21 mouse cellular contexts compared by ENCODE assay signal in genomic region chr3:90086068-90086467, GRCm38 (mm10). TPM values are rescaled to one million over a fixed set of nuclear protein-coding genes. Genes with fewer than 3 reads are reported as not detected.
DNase-seq lines count a peak whose midpoint lies in the region; ATAC-seq and TF ChIP-seq lines count a peak whose summit lies in the region.
"Had no signal": no experiment of that assay in that cellular context is flagged by ENCODE, and none has a peak within 500 bp of the region (broad histone marks: within the 10 kb centered on the region; RNA-seq: fewer than 3 reads in every experiment).

No protein-coding gene starts in this region.

- H3K27me3 ChIP-seq in kidney, adult 2 months (replicated peaks; ENCODE audit: control insufficient read depth, insufficient read depth, low read length): no peaks in the 10 kb centered on the region
- H3K27me3 ChIP-seq in ES-Bruce4 (ENCODE audit: control insufficient read depth, insufficient read depth, low read length, poor library complexity, severe bottlenecking): no peaks in the 10 kb centered on the region
- no peaks in the 10 kb centered on the region for H3K27me3 ChIP-seq in midbrain, embryonic 16.5 days (ENCODE audit: control insufficient read depth, insufficient read depth, low read depth, low read length)
- H3K27me3 ChIP-seq: embryonic facial prominence, embryonic 13.5 days; forebrain, embryonic 12.5 days; heart, embryonic 15.5 days; intestine, embryonic 15.5 days; limb, embryonic 15.5 days; liver, embryonic 15.5 days had no signal

- no peak overlapping the region for H3K9ac ChIP-seq in ES-Bruce4 (ENCODE audit: low read depth, poor library complexity, severe bottlenecking)
- no peak overlapping the region for H3K9ac ChIP-seq in midbrain, embryonic 16.5 days (ENCODE audit: low read depth, low read length)
- H3K9ac ChIP-seq: embryonic facial prominence, embryonic 13.5 days; forebrain, embryonic 12.5 days; heart, embryonic 15.5 days; hindbrain, embryonic 14.5 days; intestine, embryonic 15.5 days; limb, embryonic 15.5 days; liver, embryonic 15.5 days had no signal

- no peak for ATAC-seq in midbrain, embryonic 16.5 days
- ATAC-seq: intestine, embryonic 15.5 days had no signal

- H3K27ac ChIP-seq in kidney, adult 2 months (ENCODE audit: insufficient read depth, low read depth, low read length): peak overlapping the region; percentile 36; the same call in 1 of the 2 replicates
- peak overlapping the region; percentile 6; the same call in 1 of the 2 replicates for H3K27ac ChIP-seq in ES-Bruce4 (ENCODE audit: insufficient read depth, low read length)
- no peak overlapping the region for H3K27ac ChIP-seq in midbrain, embryonic 16.5 days (ENCODE audit: low read length)
- H3K27ac ChIP-seq: embryonic facial prominence, embryonic 13.5 days; forebrain, embryonic 12.5 days; heart, embryonic 15.5 days; hindbrain, embryonic 14.5 days; intestine, embryonic 15.5 days; limb, embryonic 15.5 days; liver, embryonic 15.5 days had no signal

- no peak for TF ChIP-seq POLR2A in kidney, adult 2 months (IDR thresholded peaks at IDR 0.05; ENCODE audit: low read depth, low read length)
- no peak for TF ChIP-seq POLR2A in ES-Bruce4 (IDR thresholded peaks at IDR 0.05; ENCODE audit: insufficient read depth, low read length)

- 62% methylated on average over 5 of the region's 5 CpGs for WGBS in kidney, adult 2 months
- 90% methylated on average over 5 of the region's 5 CpGs for WGBS in midbrain, embryonic 16.5 days

- H3K4me3 ChIP-seq in kidney, adult 2 months (ENCODE audit: insufficient read depth, low read depth, low read length): no peak overlapping the region
- H3K4me3 ChIP-seq in ES-Bruce4 (ENCODE audit: low read depth, low read length): no peak overlapping the region
- no peak overlapping the region for H3K4me3 ChIP-seq in midbrain, embryonic 16.5 days (ENCODE audit: low read depth, low read length)
- H3K4me3 ChIP-seq: embryonic facial prominence, embryonic 13.5 days; erythroblast, embryonic 14.5 days; forebrain, embryonic 12.5 days; heart, embryonic 15.5 days; intestine, embryonic 15.5 days; limb, embryonic 15.5 days; liver, embryonic 15.5 days had no signal

- peaks cover 38% of the 10 kb centered on the region for H3K4me1 ChIP-seq in kidney, adult 2 months (ENCODE audit: control insufficient read depth, insufficient read depth, low read length)
- H3K4me1 ChIP-seq in ES-Bruce4 (ENCODE audit: control insufficient read depth, insufficient read depth, low read length): peaks cover 4% of the 10 kb centered on the region
- H3K4me1 ChIP-seq in midbrain, embryonic 16.5 days (ENCODE audit: control insufficient read depth, insufficient read depth, low read length): peaks cover 39% of the 10 kb centered on the region

- DNase-seq in kidney, adult 2 months: no peak
- DNase-seq in kidney, adult 9 months: no peak
- DNase-seq in CD4-positive helper T cell, adult 2 months (ENCODE audit: low read depth, low spot score): peak; percentile 40
- peak; percentile 54 for DNase-seq in induced T-regulatory cell, adult 2 months (ENCODE audit: low read depth)
- no peak for DNase-seq in cerebellum, adult 11 months
- DNase-seq: cerebellum, adult 2 months; cerebellum, postnatal 25 days; heart, postnatal 4 days; kidney, postnatal 25 days; left cerebral cortex, postnatal 4 days; lung, postnatal 14 days had no signal

- no peak overlapping the region for H3K4me2 ChIP-seq in midbrain, embryonic 16.5 days (ENCODE audit: low read length)
- H3K4me2 ChIP-seq: embryonic facial prominence, embryonic 13.5 days; forebrain, embryonic 12.5 days; heart, embryonic 15.5 days; hindbrain, embryonic 14.5 days; intestine, embryonic 15.5 days; limb, embryonic 15.5 days; liver, embryonic 15.5 days had no signal

- H3K36me3 ChIP-seq in kidney, adult 2 months (ENCODE audit: control insufficient read depth, insufficient read depth, low read length): peaks cover 7% of the 10 kb centered on the region
- H3K36me3 ChIP-seq in ES-Bruce4 (ENCODE audit: control insufficient read depth, insufficient read depth, low read length, poor library complexity, severe bottlenecking): peaks cover 47% of the 10 kb centered on the region
- peaks cover 33% of the 10 kb centered on the region for H3K36me3 ChIP-seq in midbrain, embryonic 16.5 days (ENCODE audit: control insufficient read depth, insufficient read depth, low read length)

- no peak for TF ChIP-seq EP300 in ES-Bruce4 (IDR thresholded peaks at IDR 0.05; ENCODE audit: insufficient read depth, low read depth, low read length)

- no peaks in the 10 kb centered on the region for H3K9me3 ChIP-seq in ES-Bruce4 (replicated peaks; ENCODE audit: control insufficient read depth, insufficient read depth, low read length, poor library complexity, severe bottlenecking)
- no peaks in the 10 kb centered on the region for H3K9me3 ChIP-seq in midbrain, embryonic 16.5 days (replicated peaks; ENCODE audit: control insufficient read depth, low read length, poor library complexity, severe bottlenecking)
- H3K9me3 ChIP-seq: embryonic facial prominence, embryonic 13.5 days; forebrain, embryonic 12.5 days; heart, embryonic 15.5 days; intestine, embryonic 15.5 days; limb, embryonic 15.5 days; liver, embryonic 15.5 days had no signal

- TF ChIP-seq CTCF in kidney, adult 2 months (conservative IDR thresholded peaks at IDR 0.05; ENCODE audit: insufficient read depth, insufficient read length, low read depth, low read length): no peak
- no peak for TF ChIP-seq CTCF in ES-Bruce4 (IDR thresholded peaks at IDR 0.05; ENCODE audit: low read depth, low read length)

RNA-seq across cellular contexts. Expression of gene Tpm3, which starts 13.6 kb away (rescaled TPM):
- 75.5 and 95.4 TPM in 2 replicates for polyA plus RNA-seq in kidney, adult 2 months (2012; rRNA removed)
- 286 and 305 TPM in 2 replicates for polyA plus RNA-seq in ES-Bruce4 (2011; ENCODE audit: insufficient read depth, insufficient read length, low read depth, missing spikeins)
- 377 and 415 TPM in 2 replicates for polyA plus RNA-seq in midbrain, embryonic 16.5 days (2015; fragmentation: Nextera tagmentation; extraction: Ambion mirVana)

RNA-seq across cellular contexts. Expression of gene Nup210l, which starts 17.9 kb away (rescaled TPM):
- 0.12 and 0.14 TPM in 2 replicates for polyA plus RNA-seq in kidney, adult 2 months (2012; rRNA removed)
- 0.73 and 0.81 TPM in 2 replicates for polyA plus RNA-seq in ES-Bruce4 (2011; ENCODE audit: insufficient read depth, insufficient read length, low read depth, missing spikeins)
- 0.16 and 0.35 TPM in 2 replicates for polyA plus RNA-seq in midbrain, embryonic 16.5 days (2015; fragmentation: Nextera tagmentation; extraction: Ambion mirVana)
- polyA plus RNA-seq: erythroblast, embryonic 14.5 days had no signal

RNA-seq across cellular contexts. Expression of gene Ubap2l, which starts 33.6 kb away (rescaled TPM):
- polyA plus RNA-seq in kidney, adult 2 months (2012; rRNA removed): 105 and 108 TPM in 2 replicates
- 414 and 432 TPM in 2 replicates for polyA plus RNA-seq in ES-Bruce4 (2011; ENCODE audit: insufficient read depth, insufficient read length, low read depth, missing spikeins)
- 120 and 132 TPM in 2 replicates for polyA plus RNA-seq in midbrain, embryonic 16.5 days (2015; fragmentation: Nextera tagmentation; extraction: Ambion mirVana)

RNA-seq across cellular contexts. Expression of gene 4933434E20Rik, which starts 34.6 kb away (rescaled TPM):
- polyA plus RNA-seq in kidney, adult 2 months (2012; rRNA removed): 53.0 and 56.2 TPM in 2 replicates
- polyA plus RNA-seq in ES-Bruce4 (2011; ENCODE audit: insufficient read depth, insufficient read length, low read depth, missing spikeins): 67.1 and 67.6 TPM in 2 replicates
- 224 and 225 TPM in 2 replicates for polyA plus RNA-seq in midbrain, embryonic 16.5 days (2015; fragmentation: Nextera tagmentation; extraction: Ambion mirVana)

Comparison
In these comparisons a context has a peak if more than half of its experiments do, and no peak if none do; other contexts are left out.
1. DNase-seq: peak in CD4-positive helper T cell, adult 2 months (single experiment) and induced T-regulatory cell, adult 2 months (single experiment); none in kidney, adult 2 months (single experiment), kidney, adult 9 months (single experiment) and cerebellum, adult 11 months (single experiment).